Mouse (Mus musculus): ENCODE data around the gene Ccdc6.

Gene Ccdc6

GRCm38 (mm10) chr10:70095031-70095470 is 1.9 kb upstream of the Ccdc6 start:
- DNase-seq = peak; percentile 70 to 73

DNA sequence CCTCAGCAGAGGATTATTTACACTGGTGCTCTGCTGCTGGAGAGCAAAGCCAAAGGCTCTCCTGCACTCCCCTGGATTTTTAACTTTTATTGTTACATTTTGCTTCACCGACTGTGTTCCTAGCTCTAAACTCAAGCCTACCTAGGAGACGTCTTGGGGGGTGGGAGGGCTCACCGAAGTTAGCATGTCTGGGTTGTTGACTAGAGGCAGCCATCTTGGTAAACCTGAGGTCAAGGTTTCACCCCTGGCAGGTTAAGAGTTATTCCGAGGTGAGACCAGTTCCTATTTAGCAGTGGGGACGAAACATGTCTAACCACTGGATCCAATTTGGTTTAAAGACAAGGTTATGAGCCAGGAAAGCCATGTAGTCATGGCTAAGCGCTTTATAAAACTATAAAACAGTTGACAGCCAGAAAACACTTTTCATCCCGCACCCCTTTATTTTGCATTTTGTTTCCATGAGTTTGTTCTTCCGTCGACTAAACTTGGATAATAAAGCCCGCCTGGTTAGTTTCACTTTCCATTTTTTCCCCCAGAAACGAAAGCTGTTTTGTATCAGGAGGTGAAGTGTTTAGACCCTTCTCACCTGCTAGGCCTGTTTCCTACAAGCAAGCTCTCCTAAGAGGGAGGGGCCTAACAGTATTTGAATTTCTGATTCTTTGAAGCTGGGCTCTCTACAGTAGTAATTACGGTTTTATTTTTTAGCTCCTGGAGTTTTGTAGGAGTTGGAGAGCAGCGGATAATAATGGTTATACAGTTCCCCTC is 1.2 kb upstream of the Ccdc6 start:
- no peak for DNase-seq

GRCm38 (mm10) chr10:70097291-70097901 is 475 bp downstream of the Ccdc6 start:
- peak; percentile 55 to 73 for DNase-seq

- peak; percentile 43 to 55 for DNase-seq
These were observed 1.1 kb downstream of the Ccdc6 start for GRCm38 (mm10) chr10:70097911-70098569.

DNA sequence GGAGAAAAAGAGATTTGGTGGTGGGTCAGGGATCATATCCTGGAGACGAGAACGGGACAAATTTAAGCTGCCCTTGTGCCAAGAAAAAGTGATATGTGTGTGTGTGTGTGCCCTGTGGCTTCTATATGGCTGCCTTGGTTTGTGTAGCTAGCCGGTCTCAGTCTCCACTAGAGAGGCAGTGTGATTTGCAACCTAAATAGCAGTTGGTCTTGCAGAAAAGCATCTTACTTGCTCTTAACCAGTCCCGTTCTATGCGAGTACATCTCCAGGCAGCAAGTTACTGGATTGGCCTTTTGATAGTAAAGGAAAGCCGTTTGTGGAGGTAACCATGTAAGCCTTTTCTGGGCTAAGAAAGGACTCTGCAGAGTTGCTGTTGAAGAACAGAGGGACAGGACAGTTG is 1.7 kb downstream of the Ccdc6 start:
- no peak for DNase-seq

DNA sequence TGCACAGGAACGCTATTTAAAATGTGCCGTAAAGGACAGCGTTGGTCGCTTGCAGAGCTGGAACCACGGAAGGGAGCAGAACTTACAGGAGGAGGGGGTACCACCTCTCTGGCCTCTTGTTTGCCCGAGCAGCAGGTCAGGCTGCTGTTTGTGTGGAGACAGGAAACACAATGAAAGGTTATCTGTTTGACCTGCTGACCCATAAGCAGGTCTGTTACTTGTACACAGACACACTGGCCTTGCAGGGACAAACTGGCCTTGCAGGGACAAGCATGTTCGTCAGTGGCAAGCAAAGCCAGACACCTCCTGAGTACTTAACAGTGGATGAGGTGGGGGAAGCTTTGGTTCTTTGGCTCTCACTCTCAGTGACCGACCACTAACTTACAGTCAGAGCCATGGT is 2.1 kb downstream of the Ccdc6 start:
- DNase-seq = no peak

- DNase-seq = no peak
These were observed 5.2 kb downstream of the Ccdc6 start for GRCm38 (mm10) chr10:70102086-70102485.

GRCm38 (mm10) chr10:70108016-70108415 is 11.1 kb downstream of the Ccdc6 start:
- DNase-seq = no peak

DNA sequence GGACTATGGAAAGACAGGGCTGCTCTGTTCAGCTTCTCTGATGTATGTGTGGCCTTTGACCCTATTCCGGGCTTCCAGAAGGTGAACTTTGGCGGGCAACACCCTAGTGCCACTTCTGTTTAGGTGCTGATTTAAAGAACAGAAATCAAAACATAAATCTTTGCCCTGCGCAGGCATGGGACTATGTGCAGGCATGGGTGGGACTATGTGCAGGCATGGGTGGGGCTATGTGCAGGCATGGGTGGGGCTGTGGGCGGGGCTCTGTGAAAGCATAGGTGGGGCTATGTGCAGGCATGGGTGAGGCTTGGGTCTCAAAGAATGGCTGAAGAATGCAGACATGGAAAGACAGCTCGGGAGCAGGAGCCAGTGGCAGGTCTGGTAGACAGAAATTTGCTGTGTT is 13.1 kb downstream of the Ccdc6 start:
- no peak for DNase-seq

DNA sequence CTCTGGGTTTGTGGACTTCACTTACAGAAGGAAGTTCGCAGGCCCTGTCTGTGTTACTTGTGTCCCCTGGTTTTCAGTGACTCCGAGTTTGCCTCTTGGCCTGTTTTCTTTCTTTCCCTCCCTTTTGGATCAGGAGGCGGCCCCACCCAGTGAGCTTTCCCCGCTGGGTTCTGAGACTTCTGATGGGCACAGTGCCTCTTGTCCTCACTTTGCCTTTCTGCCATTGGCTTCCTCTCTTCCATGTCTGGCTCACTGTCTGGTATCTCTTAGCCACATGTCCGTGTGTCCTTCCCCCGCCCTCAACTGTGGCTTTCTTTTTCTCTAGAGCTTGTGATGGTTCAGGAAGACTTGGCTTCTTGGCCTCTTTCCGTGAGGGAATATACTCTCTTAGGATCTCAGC is 13.9 kb downstream of the Ccdc6 start:
- DNase-seq = no peak

DNA sequence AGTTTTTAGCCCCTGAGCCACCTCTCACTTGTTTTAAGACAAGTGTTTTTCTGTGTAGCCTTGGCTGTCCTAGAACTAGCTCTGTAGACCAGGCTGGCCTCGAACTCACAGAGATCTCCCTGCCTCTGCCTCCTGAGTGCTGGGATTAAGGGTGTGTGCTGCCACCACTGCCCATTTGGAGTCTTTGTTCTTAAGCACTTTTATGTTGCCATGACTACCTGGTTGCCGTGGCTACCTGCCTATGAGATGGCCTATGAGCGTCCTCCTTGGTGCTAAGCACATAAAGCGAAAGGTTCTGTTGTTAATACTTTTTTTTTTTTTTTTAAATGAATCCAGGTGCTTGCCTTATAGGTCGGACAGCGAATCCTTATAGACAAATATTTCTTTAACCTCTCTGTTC is 14.7 kb downstream of the Ccdc6 start:
- DNase-seq = no peak

DNA sequence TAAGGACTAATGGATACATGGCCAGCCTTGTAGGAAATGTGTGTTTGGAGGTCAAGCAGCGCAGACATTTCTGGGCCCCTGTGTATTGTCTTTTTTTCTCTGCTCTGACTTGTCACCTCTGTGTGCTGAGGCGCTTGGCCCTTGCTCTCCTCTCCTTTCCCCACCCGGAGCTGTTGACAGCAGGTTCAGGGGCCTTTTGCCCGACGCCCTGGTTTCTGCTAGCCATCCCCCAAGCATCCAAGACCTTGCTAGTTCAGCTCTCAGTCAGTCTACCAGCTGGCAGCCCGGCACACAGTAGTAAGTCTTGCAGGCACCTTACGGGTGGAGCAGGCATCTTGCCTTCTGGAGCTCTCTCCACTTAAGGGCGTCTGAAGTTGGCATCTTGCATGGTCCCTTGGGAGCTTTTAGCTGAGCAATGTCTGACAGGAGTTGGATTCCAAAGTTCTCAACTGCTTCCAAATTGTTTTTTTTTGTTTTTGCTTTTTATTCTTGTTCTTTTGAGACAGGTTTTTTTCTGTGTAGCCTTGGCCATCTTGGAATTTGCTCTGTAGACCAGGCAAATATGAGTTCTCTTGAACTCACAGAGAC is 17.2 kb downstream of the Ccdc6 start:
- no peak for DNase-seq

DNA sequence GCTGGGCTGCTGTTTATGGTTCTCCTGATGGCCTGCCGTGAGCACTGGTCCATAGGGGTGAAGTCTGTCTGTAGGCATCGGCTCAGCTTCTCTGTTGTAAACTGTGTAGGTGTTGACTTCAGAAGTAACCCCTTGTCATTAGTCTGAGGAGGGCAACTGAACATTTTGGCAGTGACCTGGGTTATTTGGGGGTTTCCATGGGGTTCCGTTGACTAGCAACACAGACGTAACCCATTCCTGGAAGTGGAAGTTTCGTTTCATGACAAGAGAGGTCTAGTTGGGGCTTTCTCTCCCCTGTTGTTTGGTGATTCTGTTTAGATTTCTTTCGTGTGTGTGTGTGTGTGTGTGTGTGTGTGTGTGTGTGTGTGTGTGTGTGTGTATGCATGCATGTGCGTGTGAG is 19.5 kb downstream of the Ccdc6 start:
- DNase-seq = no peak

DNA sequence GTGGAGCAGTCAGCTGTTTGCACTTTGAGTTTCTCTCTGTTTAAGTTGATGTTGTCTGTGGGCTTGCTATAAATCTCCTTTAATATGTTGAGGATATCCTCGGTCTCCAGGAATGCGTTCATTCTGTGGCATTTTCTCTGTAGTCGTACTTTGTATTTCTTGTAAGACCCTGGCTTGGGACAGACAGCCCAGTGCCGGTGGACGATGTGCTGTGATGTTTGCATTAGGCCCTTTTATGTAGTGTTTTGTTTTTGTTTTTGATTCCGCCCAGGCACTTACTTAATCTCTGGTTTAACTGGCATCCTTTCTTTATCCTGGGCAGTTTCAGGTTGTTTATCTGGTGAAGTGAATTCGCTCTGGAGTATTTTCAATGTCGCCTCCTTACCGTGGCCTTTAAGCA is 22.5 kb downstream of the Ccdc6 start:
- DNase-seq = no peak

DNA sequence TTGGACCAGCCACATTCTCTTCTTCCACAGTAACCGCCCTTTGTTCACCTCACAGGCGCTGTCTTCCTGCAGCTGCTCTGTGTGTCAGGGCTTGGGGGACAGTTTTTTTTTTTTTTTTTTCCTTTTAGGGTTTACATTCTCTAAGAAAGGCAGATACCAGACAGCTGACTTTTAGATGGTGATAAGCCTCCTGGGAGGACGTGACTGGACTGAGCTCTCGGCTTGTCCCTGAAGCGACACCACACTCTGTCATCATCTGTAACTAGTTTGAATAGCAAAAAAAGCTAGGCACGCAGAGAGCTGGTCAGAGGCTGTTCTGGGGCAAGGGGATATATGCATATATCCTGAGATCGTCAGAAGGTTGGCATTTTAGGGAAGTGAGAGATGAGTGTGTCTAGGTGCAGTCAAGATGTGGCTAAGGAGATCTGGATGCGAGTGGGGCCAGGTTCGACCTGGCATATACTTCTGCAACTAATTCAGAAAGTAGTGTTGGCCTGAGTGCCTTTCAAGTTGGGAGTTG is 23.0 kb downstream of the Ccdc6 start:
- peak; percentile 12 to 45 for DNase-seq

GRCm38 (mm10) chr10:70120671-70121405 is 23.9 kb downstream of the Ccdc6 start:
- peak; percentile 37 to 53 for DNase-seq

DNA sequence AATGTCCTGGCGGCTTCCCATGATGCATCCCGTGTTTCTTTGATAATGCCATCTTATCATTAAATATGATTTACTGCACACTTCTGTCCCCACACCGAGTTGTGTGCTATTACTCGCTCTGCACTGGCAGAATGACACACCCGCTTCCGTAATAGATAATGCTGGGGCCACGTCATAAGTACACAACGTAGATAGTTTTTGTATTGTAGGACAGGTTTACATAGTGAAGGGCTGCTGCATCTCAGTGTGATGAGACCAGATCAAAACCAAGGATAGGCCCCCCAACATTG is 24.4 kb downstream of the Ccdc6 start:
- no peak for DNase-seq

- DNase-seq = no peak
These were observed 26.5 kb downstream of the Ccdc6 start for GRCm38 (mm10) chr10:70123454-70123853.

GRCm38 (mm10) chr10:70125491-70125890 is 28.6 kb downstream of the Ccdc6 start:
- no peak for DNase-seq

- no peak for DNase-seq
These were observed 30.4 kb downstream of the Ccdc6 start for GRCm38 (mm10) chr10:70127273-70127672.

- DNase-seq = no peak
These were observed 31.5 kb downstream of the Ccdc6 start for GRCm38 (mm10) chr10:70128408-70128807.

- no peak for DNase-seq
These were observed 35.2 kb downstream of the Ccdc6 start for GRCm38 (mm10) chr10:70132087-70132560.

- DNase-seq = no peak
These were observed 35.8 kb downstream of the Ccdc6 start for GRCm38 (mm10) chr10:70132714-70133113.
